Mouse (Mus musculus): ENCODE measurements around the gene Tcf7l2.

- TF ChIP-seq CTCF (IDR thresholded peaks at IDR 0.05; ENCODE audit: low read depth) (no peak), EP300 (IDR thresholded peaks at IDR 0.05; ENCODE audit: low read depth) (no peak)
These were observed 120.1 kb downstream of the Tcf7l2 start for GRCm38 (mm10) chr19:55861746-55862145.

Data from heart, postnatal 0 days (tissue).